Mouse (Mus musculus) right cerebral cortex, postnatal 14 days (tissue): ENCODE measurements around the gene Ubd.
"Not testable (repeated sequence)": the region's sequence is repeated elsewhere in the genome, so short reads cannot be mapped to it uniquely, and the experiment has no call there.

Experiments used
- DNase-seq: peaks from one replicate; pipeline ENCODE4 v3.0.0; 2022

Ubd gene

DNA sequence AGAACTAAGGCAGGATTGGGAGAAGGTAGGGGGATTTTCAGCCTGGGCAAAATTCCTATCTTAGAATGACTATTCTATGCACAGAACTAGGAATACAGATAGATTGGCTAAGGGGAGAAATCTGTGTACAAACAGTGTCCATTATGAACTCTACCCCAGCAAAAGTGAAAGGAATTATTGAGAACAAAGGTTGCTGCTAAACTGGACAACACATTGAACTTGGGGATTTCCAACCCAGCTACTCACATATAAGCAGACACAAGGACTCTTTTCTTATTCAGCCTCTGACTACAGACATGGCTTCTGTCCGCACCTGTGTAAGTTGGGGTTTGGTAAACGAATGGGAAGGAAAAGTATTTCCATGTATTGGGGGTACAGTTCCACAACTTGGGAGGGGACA is at the start of gene Ubd:
Gene Ubd (plus strand): TSS at position 237 of the 400 bp plus-strand sequence.
- no peak for DNase-seq

DNA sequence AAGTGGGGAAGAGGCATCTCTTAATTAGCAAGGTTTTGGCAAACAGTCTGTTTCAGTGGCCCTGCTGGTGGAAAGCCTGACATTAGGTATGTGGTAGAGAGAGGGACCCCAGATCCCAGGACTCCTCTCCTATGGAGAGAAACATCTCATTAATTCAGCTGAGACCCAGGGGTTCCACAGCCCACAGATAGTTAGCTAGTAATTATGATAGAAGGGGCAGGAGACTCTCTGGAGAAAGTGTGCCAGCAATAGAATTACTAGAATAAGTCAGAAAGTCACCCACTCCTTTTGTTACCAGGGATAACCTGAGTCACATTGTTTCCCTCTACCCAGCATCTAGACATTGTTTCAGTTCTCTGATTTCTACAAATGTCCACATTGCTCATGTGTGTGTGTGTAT is 32.3 kb upstream of the Ubd start, which contains the start of gene Olfr93:
Gene Olfr93 (minus strand): TSS at position 101 of the 400 bp plus-strand sequence.
- DNase-seq: no peak

DNA sequence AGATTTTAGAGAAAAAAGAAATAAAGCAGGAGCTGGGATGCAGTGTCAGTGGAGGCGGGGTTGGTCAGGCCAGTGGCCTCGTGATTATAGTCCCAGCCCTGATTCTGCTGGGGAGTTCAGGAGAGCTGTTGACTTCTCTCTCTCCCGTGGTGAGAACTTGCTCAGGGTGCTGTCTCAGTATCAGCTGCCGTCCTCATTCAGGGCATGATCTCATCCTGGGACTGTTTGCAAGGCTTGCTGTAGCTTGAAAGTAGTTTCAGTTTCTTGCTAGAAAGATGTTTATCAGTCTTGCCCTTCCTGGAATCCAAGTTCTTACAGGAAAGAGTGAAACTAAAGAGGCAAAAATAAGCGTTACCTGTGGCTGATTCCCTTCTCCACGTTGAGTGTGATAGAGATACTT is 8.2 kb upstream of the Ubd start:
- no peak for DNase-seq

DNA sequence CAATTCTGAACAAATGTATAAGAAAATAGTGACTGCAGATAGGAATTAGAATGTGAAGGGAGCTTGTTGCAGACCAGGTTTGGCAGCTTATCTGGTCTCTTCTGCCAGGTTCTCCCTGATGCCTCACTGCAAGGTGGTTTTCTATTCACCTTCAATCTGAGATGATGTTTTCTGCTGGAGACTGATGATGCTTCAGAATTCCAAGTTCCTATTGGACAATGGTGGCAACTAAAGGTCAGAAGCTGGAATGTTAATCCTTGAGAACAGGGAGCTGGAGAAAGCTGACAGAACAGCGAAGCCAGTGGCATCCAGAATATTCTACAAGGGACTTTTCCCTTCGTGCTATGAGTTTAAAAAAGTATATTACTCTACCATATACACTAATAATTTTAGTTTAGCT is 3.0 kb upstream of the Ubd start:
- DNase-seq: no peak

DNA sequence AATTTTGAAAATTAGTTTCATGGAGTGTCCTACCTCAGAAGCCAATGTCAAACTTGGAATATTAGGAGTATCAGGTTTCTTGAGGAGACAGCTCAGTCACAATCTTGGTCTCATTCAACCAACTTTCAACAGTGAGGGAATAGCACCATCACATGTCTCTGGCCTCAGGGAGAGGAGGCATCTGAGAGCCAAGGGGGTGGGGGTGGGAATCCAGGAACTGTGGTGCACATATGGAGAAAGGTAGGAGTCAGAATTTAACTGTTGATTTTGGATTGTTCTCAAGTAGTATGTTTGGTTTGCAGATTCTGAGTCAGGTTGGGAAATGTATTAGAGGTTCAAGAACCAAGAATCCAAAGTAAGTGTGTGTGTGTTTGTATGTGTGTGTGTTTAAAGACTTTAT is 660 bp upstream of the Ubd start:
- DNase-seq: no peak

DNA sequence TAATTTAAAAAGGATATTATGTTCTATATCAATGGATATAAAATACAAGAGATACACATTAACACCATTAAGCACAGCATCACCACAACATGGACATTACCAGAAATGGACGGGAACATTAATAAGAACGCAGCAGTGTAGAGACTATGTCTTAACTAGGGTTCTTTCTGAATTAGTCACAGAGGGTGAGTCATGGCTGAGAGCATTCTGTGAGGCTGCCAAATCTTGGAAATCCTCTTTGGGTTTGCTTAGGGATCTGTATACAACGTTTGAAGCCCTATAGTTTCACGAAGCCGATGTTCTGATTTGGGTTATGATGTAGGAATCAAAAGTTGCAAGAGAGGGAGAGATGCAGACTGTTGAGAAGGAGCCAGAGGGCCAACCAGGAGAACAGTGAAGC is 1.1 kb downstream of the Ubd start:
- no peak for DNase-seq

DNA sequence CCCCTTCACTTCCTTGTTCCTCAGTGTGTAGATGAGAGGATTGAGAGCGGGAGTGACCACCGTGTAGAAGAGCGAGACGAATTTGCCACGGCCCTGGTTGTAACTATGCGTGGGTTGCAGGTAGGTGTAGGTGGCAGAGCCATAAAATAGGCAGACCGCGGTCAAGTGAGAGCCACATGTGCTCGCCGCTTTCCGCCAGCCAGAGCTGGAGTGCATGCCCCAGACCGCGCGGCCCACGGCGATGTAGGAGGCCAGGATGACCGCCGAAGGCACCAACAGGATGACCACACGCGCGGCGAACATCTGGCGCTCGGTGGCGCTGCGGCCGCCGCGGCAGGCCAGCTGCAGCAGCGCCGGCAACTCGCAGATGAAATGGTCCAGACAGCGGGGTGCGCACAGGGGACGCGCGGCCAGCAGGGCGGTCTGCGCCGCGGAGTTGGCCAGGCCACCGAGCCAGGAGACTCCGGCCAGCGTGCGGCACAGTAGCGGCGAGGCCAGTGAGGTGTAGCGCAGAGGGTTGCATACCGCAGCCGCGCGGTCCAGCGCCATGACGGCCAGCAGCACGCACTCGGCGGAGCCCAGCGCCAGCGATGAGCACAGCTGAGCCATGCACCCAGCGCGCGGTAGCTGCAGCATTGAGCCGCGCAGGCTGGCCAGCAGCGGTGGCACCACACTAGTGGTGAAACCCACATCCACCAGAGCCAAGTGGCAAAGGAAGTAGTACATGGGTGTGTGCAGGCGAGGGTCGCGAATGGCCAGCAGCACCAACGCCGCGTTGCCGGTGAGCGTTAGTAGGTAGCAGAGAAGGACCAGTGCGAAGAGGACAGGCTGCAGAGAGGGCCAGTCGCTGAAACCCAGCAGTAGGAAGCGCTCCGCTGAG is 3.4 kb downstream of the Ubd start:
- DNase-seq: peak; percentile 41

DNA sequence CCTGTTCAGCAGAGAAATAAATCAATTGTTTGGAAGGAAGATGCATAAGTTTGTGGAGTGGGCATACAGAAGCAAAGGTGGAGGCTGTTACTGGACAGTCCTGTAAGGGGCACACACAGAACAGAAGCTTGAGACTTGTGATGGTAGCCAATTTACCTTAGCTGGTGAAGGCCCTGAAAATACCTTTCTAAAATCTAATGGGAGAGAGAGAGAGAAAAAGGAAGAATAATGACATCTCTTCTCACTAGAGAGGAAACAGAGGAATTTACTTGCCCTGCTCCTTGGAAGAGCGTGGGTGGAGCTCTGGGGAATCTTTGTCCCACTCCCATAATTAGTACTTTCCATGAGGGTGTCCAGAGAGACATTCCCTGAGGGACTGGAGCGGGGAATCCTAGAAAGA is 7.2 kb downstream of the Ubd start, which contains the start of gene Olfr94:
Gene Olfr94 (minus strand): TSS at position 101 of the 400 bp plus-strand sequence.
- no peak for DNase-seq

DNA sequence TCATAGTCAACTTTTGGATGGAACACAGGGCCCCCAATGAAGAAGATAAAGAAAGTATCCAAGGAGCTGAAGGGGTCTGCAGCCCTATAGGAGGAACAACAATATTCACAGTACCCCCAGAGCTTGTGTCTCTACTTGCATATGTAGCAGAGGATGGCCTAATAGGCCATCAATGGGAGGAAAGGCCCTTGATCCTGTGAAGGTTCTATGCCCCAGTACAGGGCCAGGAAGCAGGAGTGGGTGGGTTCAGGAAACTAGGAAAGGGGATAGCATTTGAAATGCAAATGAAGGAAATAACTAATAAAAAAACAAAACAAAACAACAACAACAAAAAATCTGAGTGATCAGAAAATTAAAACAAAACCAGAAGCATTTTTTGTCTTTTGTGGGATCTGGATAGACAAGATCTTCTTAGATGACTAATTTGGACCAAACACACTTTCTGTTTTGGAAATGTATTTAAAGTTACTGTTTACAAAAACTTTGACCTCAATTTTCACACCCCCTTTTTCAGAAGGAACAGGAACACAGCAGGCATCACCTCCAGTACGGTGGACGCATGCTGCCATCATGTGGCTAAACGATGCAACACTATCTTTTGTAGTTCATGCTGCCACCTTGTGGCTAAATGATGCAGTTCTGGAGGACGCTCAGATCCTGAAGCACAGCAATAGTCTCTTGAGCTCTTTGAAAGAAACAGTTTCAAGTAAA is 9.7 kb downstream of the Ubd start:
- peak; percentile 84 for DNase-seq

DNA sequence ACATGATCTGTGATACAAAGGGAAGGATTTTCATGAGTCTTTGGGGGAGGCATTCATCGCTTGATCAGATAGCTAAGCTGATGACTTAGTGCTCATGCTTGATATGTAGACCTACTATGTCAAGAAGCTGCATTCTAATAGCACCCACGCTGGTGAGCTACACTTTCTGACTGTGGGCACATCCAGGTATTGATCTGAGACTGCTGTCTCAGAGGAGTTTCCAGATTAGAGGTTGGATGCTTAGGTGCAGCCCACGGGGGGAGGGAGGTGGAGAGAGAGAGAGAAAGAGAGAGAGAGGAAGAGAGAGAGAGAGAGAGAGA is 10.2 kb downstream of the Ubd start:
- DNase-seq: no peak

DNA sequence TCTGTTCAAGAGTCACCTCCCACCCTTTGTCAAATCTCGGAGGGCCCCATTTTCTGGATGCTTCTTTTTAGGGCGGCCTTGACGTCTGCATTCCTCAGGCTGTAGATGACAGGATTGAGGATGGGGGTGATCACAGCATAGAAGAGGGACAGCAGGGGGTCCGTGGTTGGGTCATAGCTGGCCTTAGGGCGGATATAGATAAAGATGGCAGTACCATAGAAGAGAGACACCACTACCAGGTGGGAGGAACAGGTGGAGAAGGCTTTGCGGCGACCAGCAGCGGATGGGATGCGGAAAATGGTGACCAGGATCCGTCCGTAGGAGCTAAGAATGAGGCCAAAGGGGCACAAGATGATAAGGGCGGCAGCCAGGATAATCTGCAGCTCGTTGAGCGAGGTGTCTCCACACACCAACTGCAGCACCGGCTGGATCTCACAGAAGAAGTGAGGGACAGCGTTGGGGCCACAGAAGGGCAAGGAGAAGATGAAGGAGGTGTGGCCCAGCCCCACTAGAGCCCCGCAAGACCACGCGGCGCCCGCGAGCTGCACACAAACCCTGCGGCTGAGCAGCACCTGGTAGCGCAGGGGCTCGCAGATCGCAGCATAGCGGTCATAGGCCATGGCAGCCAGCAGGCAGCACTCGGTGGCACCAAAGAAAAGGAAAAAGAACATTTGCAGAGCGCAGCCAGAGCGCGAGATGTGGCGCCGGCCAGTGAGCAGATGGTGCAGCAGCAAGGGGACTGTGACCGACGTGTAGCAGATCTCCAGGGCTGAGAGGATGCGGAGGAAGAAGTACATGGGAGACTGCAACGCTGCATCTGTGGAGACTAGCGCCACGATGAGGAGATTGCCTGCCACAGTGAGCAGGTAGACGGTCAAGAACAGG is 17.4 kb downstream of the Ubd start:
- DNase-seq: peak; percentile 13

DNA sequence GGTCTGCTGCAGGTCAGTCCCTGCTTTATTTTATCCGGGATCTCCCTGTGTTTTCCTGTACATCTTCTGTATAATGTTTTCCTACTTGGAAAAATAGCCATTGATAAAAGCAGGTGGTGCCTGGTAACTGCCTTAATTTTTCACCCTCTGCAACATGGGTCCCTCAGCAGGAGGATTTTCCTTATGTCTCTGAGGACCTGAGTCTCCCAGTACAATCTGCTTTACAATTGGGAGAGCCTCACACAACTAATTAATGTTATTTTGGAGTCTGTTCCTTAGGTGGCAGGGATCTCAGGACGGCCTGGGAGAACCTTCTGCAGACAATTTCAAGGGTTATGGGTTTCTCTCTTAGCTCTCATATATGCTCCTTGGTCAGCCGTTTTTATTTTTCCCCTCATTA is 19.3 kb downstream of the Ubd start, which contains the start of gene Olfr95:
Gene Olfr95 (minus strand): TSS at position 101 of the 400 bp plus-strand sequence.
- no peak for DNase-seq

DNA sequence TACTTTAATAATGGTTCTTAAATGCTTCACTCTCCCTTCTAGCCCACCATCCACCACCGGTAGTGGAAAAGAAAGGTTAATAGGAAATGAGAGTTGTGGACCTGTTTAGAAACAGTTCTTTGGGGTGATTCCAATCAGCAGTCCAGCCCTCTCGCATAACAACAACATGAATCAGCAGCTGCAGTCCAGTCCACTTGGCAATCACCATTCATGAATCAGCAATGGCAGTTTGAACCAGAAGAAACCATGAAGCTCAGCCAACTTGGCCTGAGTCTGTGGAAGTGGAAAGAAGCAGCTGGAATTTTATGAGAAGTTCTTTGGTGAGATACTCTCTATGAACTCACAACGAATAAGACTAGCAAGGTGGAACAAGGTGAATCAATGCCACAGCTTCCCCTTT is 24.8 kb downstream of the Ubd start:
- DNase-seq: no peak

DNA sequence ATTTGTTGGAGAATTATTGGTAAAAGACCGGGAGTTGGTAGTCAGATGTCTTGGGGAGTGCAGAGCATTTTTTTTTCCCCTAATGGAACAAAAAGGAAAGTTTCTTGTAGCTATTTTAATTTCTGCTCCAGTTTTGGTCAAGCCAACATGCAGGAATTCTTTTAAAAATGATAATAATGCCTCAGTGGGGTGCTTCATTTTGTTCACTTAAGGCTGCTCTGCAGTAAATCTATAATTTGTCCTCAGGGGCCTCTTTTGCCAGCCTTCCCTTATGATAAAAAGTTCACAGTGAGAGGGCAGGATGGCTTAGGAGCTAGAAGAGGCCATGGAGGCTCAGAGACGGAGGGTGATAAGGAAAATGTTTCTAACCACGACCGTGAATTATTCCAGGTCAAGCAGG is 26.2 kb downstream of the Ubd start, which contains the start of gene Olfr96:
Gene Olfr96 (plus strand): TSS at position 301 of the 400 bp plus-strand sequence.
- DNase-seq: no peak

DNA sequence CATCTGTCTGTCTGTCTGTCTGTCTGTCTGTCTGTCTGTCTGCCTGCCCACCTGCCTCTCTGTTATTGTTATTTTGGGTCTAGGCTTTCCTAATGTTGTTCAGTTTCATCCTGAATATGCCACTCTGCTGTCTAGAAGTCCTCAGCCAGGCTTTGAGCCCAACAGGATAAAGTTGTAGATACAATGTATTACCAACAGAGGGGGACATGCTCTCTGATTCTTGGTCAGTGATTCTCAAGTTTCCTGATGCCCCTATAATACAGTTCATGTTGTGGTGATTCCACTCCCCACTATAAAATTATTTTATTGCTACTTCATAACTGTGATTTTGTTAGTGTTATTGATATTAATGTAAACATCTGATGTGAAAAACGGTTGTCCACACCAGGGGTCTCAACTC is 28.2 kb downstream of the Ubd start:
- DNase-seq: no peak

DNA sequence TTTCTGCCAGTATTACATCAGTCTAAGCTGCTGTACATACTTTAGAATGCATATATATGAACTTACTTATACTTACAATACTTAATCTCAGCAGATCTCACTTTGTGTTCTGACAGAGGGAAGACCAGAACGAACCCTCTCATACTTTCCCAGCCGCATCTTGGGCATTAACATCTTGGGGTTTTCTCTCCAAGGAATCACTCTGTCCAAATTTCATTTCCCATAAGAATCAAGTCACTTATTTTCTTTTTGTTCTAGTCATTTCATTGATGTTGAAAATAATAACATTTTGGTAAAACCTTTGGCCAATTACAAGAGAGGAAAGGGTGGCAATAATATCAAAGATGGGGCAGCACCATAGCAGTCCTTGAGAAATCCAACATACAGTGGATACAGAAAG is 43.5 kb downstream of the Ubd start, which contains the start of gene Olfr97:
Gene Olfr97 (minus strand): TSS at position 101 of the 400 bp plus-strand sequence.
- DNase-seq: not testable (repeated sequence)

DNA sequence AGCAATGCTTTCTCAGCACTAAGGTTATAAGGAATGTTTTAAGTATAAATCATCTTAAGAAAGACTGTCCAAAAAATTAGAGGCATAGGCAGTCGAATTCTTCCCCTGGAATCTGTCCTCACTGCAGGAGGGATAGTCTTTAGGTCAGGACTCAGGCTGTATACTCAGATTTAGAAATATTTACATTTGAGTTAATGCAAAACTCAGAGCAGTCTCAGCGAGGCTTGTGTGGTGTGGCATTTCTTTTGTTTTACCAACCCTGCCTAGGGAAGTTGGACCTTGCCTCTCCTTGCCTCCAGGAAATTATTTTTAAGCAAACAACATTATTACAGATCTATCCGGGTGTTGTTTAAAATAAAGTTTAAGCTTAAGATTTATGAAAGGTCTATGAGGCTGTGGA is 48.5 kb downstream of the Ubd start:
- DNase-seq: no peak
